Mouse (Mus musculus): ENCODE data around the gene Gm10570. TPM values are rescaled to one million over a fixed set of nuclear protein-coding genes. Genes with fewer than 3 reads are reported as not detected.

Gm10570 gene
- polyA plus RNA-seq, 1 experiment from 2014 or later: 1.9 TPM

DNA sequence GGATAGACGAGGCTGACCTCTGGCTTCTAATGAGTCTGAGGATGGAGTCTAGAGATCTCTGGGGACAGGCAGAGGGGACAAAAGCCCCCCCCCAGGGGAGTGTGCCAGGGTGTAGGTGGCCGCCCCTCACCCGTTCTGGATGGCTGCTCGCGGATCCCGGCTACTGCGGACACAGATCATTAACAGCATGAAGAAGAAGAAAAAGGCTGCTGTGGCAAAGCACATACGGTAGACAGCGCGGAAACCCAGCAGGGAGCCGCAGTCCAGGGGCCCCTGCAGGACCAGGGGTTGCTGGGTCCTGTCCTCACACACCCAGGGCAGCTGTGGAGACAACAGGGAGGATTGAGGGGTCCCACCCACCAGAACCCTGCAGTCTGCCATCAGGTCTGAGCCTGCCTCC lies 44.3 kb downstream of the Gm10570 start:
- H3K4me2 ChIP-seq: peak overlapping the region; percentile 14; the same call in 1 of the 2 replicates
- peaks cover 12% of the 10 kb centered on the region; the same call in 1 of the 2 replicates for H3K36me3 ChIP-seq
- no peak overlapping the region for H3K9ac ChIP-seq
- H3K4me1 ChIP-seq (replicated peaks): peaks cover 15% of the 10 kb centered on the region
- no peaks in the 10 kb centered on the region for H3K27me3 ChIP-seq
- WGBS: 26% methylated on average over 11 of the region's 11 CpGs
- H3K9me3 ChIP-seq: no peaks in the 10 kb centered on the region
- H3K4me3 ChIP-seq: no peak overlapping the region
- H3K27ac ChIP-seq (replicated peaks): no peak overlapping the region
- ATAC-seq (ENCODE audit: low FRiP score, low read depth): 0 out of 2 replicates have a peak, but pooled peaks have one; percentile 24

GRCm38 (mm10) chr4:130260406-130260805 lies 48.1 kb downstream of the Gm10570 start:
- WGBS: 35% methylated on average over 5 of the region's 5 CpGs
- H3K27ac ChIP-seq (replicated peaks): no peak overlapping the region
- H3K4me3 ChIP-seq: no peak overlapping the region
- H3K4me2 ChIP-seq: no peak overlapping the region
- peaks cover 11% of the 10 kb centered on the region for H3K4me1 ChIP-seq (replicated peaks)
- H3K36me3 ChIP-seq: peaks cover 24% of the 10 kb centered on the region
- H3K27me3 ChIP-seq: no peaks in the 10 kb centered on the region
- no peaks in the 10 kb centered on the region for H3K9me3 ChIP-seq
- H3K9ac ChIP-seq: no peak overlapping the region
- no peak for ATAC-seq (ENCODE audit: low FRiP score, low read depth)

Other genes starting within 250 kb of the Gm10570 start
- gene Pef1, start 206.1 kb downstream of the Gm10570 start, polyA plus RNA-seq (2015; fragmentation: Nextera tagmentation; extraction: Ambion mirVana): 67.5 and 69.1 TPM in 2 replicates
- gene Hcrtr1, start 169.3 kb downstream of the Gm10570 start, polyA plus RNA-seq (2015; fragmentation: Nextera tagmentation; extraction: Ambion mirVana): 3.4 and 5.1 TPM in 2 replicates
- 8.2 TPM in 2 replicates for gene Tinagl1, start 133.6 kb downstream of the Gm10570 start, polyA plus RNA-seq (2015; fragmentation: Nextera tagmentation; extraction: Ambion mirVana)
- gene Gm853, start 86.3 kb downstream of the Gm10570 start, polyA plus RNA-seq (2015; fragmentation: Nextera tagmentation; extraction: Ambion mirVana): 1.1 and 1.3 TPM in 2 replicates
- 36.3 and 37.5 TPM in 2 replicates for gene Serinc2, start 29.5 kb downstream of the Gm10570 start, polyA plus RNA-seq (2015; fragmentation: Nextera tagmentation; extraction: Ambion mirVana)
- gene Fabp3, start 79 bp downstream of the Gm10570 start, polyA plus RNA-seq (2015; fragmentation: Nextera tagmentation; extraction: Ambion mirVana): 265 and 266 TPM in 2 replicates
- 84.2 and 85.5 TPM in 2 replicates for gene Zcchc17, start 51.3 kb upstream of the Gm10570 start, polyA plus RNA-seq (2015; fragmentation: Nextera tagmentation; extraction: Ambion mirVana)
- gene Snrnp40, start 51.5 kb upstream of the Gm10570 start, polyA plus RNA-seq (2015; fragmentation: Nextera tagmentation; extraction: Ambion mirVana): 95.3 and 98.3 TPM in 2 replicates

Measured in hindbrain, embryonic 15.5 days (tissue).